Mouse (Mus musculus) testis, adult 2 months (tissue): ENCODE data around the gene 1700011L22Rik.

Source experiments
- CTCF ChIP-seq: fragments of 200-500 bp; IDR thresholded peaks from 2 replicates; pipeline ENCODE4 v1.5.1; 2012; ENCODE audit warnings: low read depth, mild to moderate bottlenecking, inconsistent platforms, low read length, moderate library complexity; ENCODE audit not compliant: control insufficient read depth, insufficient read depth, insufficient replicate concordance
- POLR2A ChIP-seq: fragments of 200-500 bp; IDR thresholded peaks from 2 replicates; pipeline ENCODE4 v1.6.1; 2012; ENCODE audit warnings: low read depth, mild to moderate bottlenecking, inconsistent platforms, low read length, moderate library complexity; ENCODE audit not compliant: control insufficient read depth

- TF ChIP-seq POLR2A (peak; percentile 61; the same call in 1 of the 2 replicates), CTCF (no peak)
Observed at GRCm38 (mm10) chr8:79248470-79248869, at the start of gene 1700011L22Rik.
